Mouse (Mus musculus): ENCODE data around the gene Rnase12.

GRCm38 (mm10) chr14:51023457-51023856, 34.0 kb downstream of the Rnase12 start:
- TF ChIP-seq CTCF (IDR thresholded peaks at IDR 0.05; ENCODE audit: borderline replicate concordance, insufficient read depth, low read depth, low read length) (no peak), POLR2A (IDR thresholded peaks at IDR 0.05; ENCODE audit: borderline replicate concordance, insufficient read depth, low read length) (no peak)
